Mouse (Mus musculus) embryo, embryonic 10.5 days (tissue): Measurements from ENCODE around the gene Itm2b.

ENCODE experiments used
- DNase-seq: peaks from one replicate; pipeline ENCODE4 v3.0.0-alpha.2; 2015; ENCODE audit warnings: low spot score

Gene Itm2b

GRCm38 (mm10) chr14:73368966-73369365, 16.1 kb downstream of the Itm2b start:
- DNase-seq, result no peak

GRCm38 (mm10) chr14:73368221-73368620, 16.9 kb downstream of the Itm2b start:
- DNase-seq, result no peak

GRCm38 (mm10) chr14:73366278-73366677, 18.8 kb downstream of the Itm2b start:
- DNase-seq, result no peak

DNA sequence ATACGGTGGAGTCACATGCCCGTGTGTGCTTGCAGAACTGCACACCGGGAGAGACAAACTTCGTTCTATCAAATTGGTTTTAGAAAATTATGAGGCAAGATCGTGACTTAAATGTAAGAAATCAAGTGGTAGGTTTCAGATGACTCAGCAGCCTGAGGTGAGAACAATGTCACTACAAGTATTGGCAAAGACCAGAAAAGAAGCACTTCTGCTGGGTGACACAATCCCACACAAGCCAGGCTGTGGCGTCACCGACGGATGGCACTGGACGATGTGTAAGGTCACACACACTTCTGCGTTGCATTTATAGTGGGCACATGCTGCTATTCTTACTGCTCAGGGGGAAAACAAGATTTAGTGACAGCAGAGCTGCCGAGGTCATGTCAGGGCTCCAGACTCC, 21.3 kb downstream of the Itm2b start:
- no peak for DNase-seq

DNA sequence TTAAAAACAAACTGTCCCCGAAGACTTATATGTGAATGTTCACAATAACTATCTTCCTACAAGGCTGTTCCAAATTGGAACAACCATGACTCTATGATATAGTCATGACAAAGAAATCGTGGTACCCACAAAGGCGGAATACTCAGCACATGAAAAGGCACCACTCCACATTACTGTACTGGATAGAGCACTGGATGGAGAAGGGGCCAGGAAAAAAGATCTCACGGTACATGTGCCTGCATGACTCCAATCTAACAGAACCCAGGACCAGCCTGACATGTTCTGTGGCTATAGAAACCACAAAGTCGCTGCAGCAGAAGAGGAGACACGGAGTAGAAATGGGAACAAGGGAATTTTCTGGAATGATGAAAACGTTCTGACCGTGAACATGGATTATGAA, 30.4 kb downstream of the Itm2b start:
- no peak for DNase-seq

GRCm38 (mm10) chr14:73351118-73351517, 34.0 kb downstream of the Itm2b start:
- DNase-seq, result no peak

DNA sequence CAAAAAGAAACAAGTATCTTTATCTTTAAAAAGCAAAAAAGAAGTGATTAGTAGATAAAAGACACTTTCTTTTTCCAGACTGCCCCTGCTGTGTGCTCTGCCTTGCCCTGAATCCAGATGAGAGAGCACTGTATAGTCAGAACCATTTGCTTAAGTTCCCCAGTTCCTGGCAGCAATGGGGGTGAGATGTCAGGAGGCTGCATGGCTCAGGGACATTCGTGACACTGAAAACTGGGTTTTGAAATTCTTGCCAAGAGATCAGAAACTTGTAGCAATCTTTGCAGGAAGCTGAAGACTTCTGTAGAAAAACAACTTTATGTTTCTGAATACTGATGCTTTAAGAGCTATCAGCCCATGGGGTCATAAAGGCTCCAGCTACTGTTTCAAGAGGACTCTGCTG, 35.1 kb downstream of the Itm2b start:
- no peak for DNase-seq

DNA sequence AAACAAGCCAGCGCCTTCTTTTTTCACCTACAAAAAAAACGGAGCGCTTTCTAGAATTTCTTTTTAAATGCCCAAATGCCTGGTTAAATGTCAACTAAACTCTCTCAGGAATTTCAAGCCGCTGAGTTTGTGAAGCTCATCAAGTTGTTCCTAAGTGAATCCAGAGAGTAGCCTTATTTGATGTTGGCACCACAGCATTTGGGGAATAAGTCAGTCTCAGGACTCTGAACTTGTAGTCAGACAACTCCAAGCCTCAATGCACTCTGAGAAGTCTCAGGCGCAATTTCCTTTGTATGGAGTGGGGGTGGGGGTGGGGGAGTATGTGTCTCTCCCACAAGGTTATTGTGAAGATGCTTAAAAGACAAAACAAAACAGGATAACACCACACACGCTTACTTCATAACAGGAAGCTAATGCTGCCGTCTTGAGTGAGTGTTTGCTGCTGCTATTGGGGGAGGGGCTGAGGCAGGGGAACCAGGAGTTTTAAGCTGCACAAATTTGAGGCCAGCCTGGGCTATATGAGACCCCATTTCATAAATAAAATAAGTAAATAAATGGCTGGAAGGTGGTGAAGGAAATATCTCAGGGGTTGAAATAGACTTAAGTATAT, 35.9 kb downstream of the Itm2b start:
- DNase-seq, result peak; percentile 30

DNA sequence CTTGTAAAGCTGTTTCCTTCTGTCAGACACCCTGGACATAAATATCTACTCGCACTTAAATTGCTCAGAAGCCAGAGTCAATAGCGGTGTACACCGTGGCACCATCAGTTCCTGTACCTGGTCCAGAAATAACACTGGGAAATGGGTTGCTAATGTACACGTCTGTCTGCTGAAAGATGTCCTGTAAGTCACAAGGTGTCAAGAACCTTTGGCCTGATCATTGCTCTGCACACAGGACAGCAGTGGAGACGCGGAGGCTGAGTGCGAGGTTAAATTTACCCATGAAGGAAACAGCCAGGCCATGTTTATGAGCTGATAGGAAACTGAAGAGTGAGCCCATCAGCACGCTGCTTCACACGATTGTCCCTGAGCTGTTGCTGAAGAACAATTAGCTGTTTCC, 37.8 kb downstream of the Itm2b start:
- DNase-seq, result no peak

- no peak for DNase-seq
Observed at GRCm38 (mm10) chr14:73345614-73346013, 39.5 kb downstream of the Itm2b start.

DNA sequence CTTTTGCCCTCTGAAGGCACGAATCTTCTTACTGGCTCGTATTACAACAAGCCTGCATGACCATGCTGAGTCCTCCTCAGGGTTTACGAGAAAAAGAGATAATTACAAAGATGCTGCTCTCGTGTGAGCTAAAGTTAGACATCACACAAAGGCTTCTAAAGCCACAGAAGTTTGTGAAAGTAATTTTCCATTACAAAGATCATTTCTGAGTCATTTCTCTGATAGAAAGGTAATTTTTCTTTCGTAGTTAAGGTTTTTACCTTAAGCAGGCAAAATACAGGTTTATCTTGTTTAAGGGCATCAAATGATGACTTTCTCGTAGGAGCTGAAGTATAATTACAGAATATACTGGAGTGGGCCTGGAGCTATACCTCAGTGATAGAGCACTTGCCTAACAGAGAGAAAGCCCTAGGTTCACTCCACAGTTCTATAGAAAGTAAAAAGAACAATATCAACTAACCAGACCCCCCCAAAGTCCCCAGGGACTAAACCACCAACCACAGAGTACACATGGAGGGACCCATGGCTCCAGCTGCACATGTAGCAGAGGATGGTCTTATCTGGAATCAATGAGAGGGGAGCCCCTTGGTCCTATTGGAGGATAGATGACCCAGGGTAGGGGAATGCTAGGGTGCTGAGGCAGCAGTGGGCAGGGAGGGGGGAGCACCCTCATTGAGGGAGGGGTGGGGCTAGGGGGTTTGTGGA, 44.9 kb downstream of the Itm2b start:
- DNase-seq, result no peak

DNA sequence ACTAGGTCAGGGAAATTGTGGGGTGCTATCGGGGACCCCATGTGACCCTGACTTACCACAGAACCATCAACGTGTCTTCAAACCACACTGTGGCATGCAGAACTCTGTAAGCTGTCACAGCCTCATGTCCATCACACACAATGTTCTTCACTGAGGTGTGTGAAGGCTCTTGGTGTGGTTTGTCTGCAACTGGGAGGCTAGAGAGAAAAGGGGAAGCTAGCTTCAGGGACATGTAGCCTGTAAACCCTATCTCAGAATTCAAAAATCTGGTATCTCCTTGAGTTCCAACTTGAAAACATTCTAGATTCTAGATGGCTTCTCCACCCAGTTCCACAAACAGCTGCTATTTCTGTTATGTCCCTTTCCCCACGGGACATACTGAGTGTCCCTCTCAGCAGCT, 45.5 kb downstream of the Itm2b start:
- DNase-seq, result no peak

DNA sequence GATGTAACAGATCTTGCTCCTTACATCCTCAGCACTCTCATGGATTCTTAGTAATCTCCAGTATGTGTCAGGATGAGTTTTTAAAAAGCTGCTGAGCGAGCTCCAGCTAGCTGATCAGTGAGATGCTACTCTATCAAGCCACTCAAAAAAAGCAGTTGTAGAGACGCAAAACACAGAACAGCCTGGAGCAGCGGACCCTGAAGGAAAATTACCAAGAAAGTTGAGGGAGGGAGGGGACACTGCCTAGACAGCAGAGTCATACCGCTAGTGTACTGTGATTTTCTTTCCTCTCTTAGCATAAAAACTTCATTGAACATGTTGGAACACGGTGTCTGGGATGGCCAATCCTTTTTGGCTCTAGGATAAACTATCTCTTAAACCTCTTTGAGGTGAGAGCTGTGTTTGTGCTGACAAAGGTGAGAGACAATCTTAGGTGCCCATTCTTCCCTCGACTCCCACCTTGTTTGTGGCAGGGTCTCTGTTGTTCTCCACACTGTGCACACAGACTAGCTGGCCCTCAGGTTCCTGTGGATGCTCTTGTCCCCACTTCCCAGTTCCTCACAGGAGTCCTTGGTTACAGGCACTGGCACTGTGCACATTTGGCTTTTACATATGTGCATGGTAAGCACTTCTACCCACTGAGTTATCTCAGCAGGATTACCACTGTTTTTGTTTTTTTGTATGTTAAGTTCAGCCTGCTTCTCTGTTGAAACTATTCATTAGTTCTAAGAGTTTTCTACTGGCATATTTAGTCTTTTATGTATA, 48.6 kb downstream of the Itm2b start:
- no peak for DNase-seq

DNA sequence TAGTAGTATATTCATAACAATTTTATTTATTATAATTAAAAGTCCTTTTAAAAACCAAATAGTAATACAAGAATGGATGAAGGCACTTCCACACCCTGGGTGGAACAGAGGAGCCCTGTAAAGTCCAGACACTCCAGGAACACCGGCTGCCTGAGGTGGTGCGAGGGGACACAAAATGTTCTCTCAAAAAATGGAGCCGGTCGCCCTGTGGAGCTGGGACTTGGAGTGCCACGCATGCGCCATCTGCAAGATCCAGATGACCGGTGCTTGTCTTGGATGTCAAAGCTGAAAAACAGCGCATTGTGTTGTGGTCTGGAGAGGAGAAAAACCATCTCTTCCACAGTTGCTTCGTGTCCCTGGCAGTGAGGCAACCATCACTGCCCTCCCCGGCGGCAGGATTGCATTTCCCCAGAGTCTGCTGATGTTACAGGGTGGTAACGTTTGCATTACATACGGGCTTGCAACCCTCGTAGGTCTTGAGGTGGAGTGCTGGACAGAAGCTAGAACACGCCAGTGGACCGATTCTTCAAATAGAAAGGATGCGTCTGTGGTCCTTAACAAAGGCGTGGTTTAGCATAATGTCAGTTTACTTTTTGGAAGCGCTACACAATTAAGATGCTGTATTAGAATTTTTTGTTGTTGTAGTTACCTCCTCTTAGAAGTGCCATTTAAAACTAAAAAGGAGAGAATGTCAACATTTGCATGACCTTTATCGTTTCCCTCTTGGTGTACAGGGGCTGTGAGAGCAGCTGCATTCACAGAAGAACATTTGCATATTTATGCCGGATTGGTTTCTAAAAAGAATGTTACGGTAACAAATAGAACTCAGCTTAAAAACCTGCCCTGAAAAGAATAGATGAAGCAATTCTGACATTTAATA, 49.9 kb downstream of the Itm2b start:
- no peak for DNase-seq

- no peak for DNase-seq
Observed at GRCm38 (mm10) chr14:73333880-73334279, 51.2 kb downstream of the Itm2b start.

DNA sequence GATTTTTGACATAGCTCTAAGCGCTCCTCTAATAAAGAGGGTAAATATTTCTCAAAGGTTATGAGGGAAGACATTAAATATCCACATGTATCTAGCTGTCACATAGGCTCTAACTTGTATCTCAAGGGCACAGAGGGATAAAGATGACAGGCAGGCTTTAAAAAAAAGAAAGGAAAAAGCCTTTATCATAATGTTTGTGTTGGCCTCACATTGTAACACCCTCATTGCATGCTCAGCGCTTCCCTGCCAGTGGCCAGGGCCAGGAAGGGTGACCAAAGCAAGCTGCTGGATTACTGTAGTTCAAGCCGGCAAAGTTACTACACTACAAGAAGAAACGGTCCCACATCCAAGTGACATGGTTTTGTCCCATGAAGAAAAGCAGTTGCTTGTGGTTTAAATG, 53.7 kb downstream of the Itm2b start:
- no peak for DNase-seq

- no peak for DNase-seq
Observed at GRCm38 (mm10) chr14:73329871-73330270, 55.2 kb downstream of the Itm2b start.

DNA sequence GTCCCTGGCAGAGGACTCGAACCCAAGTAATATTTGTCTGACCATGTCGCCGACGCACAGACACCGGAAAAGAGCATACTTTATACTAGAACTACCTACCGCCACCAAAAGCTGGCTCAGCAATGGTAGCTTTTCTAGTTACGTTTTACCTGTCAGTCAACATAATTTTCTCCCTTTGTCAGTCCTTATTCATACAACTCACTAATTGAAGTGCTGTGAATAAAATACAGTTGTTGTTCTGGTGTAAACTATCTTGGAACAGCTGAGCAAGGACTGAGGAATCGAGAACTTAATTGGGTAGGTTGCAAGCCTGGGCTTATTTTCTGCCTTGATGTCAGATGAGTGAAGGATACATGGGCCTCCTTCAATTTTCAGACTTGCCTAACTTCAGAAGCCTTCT, 58.6 kb downstream of the Itm2b start:
- DNase-seq, result no peak

GRCm38 (mm10) chr14:73325456-73326381, 59.4 kb downstream of the Itm2b start, which contains the start of gene Rb1:
Gene Rb1 (minus strand): TSS chr14:73325822.
- peak; percentile 84 for DNase-seq

- DNase-seq, result peak; percentile 71
Observed at GRCm38 (mm10) chr14:73324634-73325455, 60.2 kb downstream of the Itm2b start.
